Mouse (Mus musculus) left cerebral cortex, adult 2 months (tissue): ENCODE data around the gene Pcsk7. TPM values are rescaled to one million over a fixed set of nuclear protein-coding genes. Genes with fewer than 3 reads are reported as not detected.

Experiments used
- DNase-seq, 2 experiments: peaks; one replicate each; pipeline ENCODE4 v3.0.0; 2021 to 2022; ENCODE audit warnings: low spot score in 2 of 2, mixed read lengths in 1 of 2; ENCODE audit errors: extremely low spot score in 1 of 2
- H3K27ac ChIP-seq: fragments of 200-600 bp; 2 replicates; pipeline ENCODE4 v1.8.1; 2022
- H3K4me3 ChIP-seq: fragments of 200-600 bp; 2 replicates; pipeline ENCODE4 v1.8.1; 2022
- CTCF ChIP-seq: fragments of 200-600 bp; IDR thresholded peaks from 2 replicates; pipeline ENCODE4 v1.8.1; 2022; ENCODE audit warnings: antibody characterized with exemption, mild to moderate bottlenecking, moderate library complexity
- intact Hi-C: fragments of 180-260 bp; cut with DNase I; formaldehyde crosslinking; loops from one replicate; pipeline ENCODE4 v1.15.1; 2025
- microRNA-seq, 2 experiments: library from miRNA; unstranded; fragments of <30 nt; microRNA quantifications; one replicate each; pipeline ENCODE4 v1.2.0; 2021
- total RNA-seq, 2 experiments: library from RNA; stranded (reverse); gene quantifications; 2 replicates each; pipeline ENCODE4 v1.2.3; 2021

Pcsk7 gene
- total RNA-seq, 2 experiments from 2014 or later = 26.2 to 30.7 TPM

DNA sequence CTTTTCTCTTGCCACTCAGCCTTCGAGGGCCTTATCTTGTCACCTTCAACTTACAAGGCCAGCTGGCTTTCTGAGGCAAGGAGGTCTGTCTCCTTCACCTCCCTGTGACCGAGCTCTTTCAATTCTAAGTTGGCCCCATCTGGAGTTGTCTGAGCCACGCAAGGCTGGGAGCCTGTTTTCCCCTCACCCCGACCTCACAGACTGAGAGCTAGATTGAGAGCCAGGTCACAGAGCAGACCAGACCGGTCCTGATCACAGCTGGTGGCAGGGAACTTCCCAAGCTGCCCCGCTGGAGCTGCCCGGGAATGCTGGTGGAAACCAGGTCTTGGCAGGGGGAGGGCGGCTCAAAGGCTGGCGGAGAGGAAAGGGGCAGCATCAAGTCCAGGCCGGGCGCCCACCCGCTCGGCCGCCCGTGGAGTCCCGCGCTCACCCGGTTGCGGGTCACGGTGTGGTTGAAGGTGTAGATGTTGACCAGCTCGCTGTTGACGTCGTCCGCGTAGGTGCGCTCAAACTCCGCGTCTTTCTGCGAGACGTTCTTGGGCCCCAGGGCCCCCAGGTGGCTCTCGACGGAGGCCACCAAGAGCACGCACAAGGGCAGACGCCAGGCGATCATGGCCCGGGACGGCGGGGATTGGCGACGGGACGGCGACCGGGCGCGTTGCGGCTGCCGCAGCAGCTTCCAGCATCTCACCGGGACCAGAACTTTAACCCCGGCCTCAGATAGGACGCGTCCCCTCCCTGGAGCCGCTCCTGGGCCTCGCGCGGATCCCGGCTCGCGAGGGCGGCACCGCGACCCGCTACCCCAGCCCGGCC lies 48.2 kb downstream of the Pcsk7 start:
- DNase-seq = peak; percentile 46 to 48
- Histone ChIP-seq H3K4me3 (peak overlapping the region; percentile 92), H3K27ac (peak overlapping the region; percentile 97)
- intact Hi-C loops = loop anchor here (2.0 kb wide), 2 partner anchors 18 to 48 kb away; partner anchors contain the start of genes Pcsk7, Rnf214 and Tagln
- no peak for TF ChIP-seq CTCF

DNA sequence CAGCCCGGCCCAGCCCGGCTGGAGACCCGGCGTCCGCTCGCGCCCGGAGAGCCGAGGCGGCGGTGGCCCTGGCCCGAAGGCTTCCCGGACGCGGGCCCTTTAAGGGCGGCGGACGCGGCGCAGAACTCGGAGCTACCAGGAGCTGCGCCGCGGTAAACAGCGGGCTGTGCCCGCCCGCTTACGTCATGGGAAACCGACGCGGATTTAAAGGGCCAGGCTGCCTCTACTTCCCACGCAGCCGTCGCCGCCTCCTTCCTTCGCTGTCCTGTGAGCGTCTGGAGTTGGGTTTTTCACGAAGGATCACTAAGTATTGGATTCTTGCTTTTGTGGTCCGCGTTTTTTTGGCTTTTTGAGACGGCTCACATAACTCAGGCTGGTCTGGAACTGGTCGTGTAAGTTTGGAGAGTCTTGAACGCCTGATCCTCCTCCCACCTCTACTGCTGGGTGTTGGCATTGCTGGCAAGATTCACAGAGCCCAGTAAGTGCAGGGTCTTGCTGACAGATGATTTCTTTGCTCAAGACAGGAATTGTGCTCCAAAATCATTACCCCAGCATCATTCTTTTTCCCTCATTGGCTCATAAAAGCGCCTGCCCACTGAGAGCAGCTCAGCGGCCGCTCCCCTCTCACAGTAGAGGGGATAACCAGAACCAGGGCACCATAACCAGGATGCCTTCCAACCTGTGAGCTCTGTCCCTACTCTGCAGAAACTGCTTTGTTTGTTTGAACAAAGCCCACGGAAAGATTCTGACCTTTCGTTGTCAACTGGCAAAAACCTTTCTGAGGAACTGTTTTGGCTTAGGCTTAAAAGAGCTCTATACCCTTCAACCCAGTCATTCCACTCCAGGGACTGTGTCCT lies 49.0 kb downstream of the Pcsk7 start, which contains the start of gene Sidt2:
TSS of gene Sidt2 (minus strand) at position 152 of the 857 bp plus-strand sequence.
- H3K27ac ChIP-seq = peak within 1 kb of the TSS; percentile 97
- TF ChIP-seq CTCF = peak; percentile 3; the same call in 1 of the 2 replicates
- peak; percentile 89 for DNase-seq
- H3K4me3 ChIP-seq = peak within 1 kb of the TSS; percentile 92
- intact Hi-C loops = loop anchor here (2.0 kb wide), 2 partner anchors 19 to 49 kb away; partner anchors contain the start of genes Pcsk7, Rnf214 and Tagln

DNA sequence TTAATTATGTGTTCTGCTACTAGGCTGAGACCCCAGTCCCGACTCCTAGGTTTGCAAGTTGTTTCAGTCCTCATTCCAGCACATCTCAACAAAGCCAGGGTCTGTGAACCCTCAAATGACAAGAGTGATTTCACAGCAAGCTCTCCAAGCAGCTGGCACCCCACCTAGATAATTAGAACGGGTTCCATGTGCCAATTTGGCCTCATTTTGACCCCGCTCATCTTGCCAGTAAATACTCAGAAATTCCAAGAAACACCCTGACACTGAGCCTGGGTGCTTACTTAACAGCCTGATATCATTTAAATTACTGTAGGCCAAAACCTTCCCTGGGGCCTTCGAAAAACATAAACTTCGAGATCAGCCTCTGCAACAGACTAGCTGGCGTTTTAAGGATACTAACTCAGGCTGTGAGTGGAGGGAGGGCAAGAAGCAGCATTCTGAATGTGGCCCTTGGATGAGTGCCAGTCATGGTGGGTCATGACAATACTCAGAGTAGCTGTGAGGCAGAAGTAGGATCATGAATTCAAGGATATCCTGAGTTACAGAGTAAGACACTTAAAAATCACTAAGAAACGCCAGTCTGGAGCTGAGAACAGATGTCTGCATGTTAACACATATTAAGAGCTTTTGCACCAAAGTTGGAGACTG lies 51.9 kb downstream of the Pcsk7 start:
- DNase-seq = no peak
- H3K4me3 ChIP-seq = no peak overlapping the region
- peak overlapping the region; percentile 13; the same call in 1 of the 2 replicates for H3K27ac ChIP-seq
- no peak for TF ChIP-seq CTCF
- intact Hi-C loops = no loop called here

DNA sequence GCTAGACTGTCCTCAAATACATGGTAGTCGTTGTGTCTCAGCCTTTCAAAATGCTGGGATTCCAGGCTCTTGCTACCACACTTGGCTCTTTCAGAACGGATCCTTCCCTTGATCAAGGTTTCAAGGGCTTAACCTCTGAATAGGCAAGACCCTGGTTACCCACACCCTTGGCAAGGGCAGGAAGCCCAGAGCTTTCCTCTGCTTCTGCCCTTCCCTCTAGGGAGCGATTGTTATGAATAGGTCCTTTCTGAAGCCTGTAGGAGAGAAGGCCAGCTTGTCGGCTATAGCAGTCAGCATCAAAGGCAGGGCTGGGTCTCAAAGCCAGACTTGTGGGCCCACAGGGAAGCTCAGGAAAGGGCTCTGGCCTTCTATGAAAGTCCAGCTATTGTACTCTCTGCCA lies 52.6 kb downstream of the Pcsk7 start:
- TF ChIP-seq CTCF = no peak
- intact Hi-C loops = no loop called here
- H3K27ac ChIP-seq = peak overlapping the region; percentile 13; the same call in 1 of the 2 replicates

DNA sequence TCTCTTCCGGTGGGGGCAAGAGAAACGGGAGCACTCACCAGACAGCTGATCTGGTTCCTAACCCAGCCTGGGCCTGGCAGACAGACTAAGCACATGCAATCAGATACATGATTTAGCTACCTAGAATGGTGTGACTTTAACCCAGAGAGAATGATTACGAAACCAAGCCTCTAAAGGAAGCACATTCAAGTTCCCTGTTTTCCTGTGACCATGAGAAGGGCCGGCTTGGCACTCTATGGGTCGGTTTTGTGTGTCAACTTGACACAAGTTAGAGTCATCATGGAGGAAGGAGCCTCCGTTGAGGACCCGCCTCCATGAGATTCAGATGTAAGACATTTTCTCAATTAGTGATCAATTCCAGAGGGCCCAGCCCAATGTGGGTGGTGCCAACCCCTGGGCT lies 53.4 kb downstream of the Pcsk7 start:
- Histone ChIP-seq H3K27ac (peak overlapping the region; percentile 44; the same call in 1 of the 2 replicates), H3K4me3 (no peak overlapping the region)
- no peak for TF ChIP-seq CTCF
- DNase-seq = no peak
- intact Hi-C loops = no loop called here

More for the DNA sequence above, 52.6 kb downstream of the Pcsk7 start:
- DNase-seq = no peak
- no peak overlapping the region for H3K4me3 ChIP-seq

DNA sequence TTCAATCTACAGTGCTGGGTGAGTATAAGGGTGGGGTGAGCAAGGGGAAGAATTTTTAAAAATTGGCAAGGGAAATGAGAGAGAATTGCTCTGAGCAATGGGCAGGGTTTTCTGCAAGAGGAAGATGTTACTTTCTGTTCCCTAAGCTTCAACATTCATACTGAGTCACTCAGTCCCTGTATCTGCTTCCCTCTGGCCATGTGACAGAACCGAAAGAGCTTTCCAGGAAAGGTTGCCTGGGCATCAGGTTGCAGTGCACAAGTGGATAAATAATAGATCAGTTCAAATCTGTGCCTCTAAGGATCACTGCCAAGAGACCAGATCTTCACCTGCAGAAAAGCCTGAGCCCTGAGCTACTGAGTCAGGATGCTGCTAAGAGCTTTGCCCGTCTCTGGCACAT lies 55.6 kb downstream of the Pcsk7 start:
- no peak for TF ChIP-seq CTCF
- intact Hi-C loops = no loop called here
- H3K27ac ChIP-seq = no peak overlapping the region
- no peak overlapping the region for H3K4me3 ChIP-seq
- DNase-seq = no peak

DNA sequence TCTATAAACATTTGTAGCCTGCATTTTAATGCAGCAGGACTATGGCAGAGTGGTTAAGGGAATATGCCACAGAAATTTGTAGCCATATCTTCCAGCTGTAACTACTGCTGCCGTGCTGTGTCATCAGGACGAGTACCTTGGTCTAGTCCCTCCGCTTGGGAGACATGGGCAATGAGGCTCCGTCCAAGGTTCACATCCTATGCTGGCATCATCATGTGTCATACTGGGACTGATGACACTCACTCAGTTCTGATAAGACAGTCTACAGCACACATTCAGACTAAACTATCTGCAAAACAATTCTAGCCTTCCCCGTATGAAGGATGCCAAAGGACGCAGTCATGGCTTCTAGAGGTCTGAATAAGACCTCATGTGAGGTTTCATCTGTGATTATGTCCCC lies 57.3 kb downstream of the Pcsk7 start:
- intact Hi-C loops = no loop called here
- no peak for TF ChIP-seq CTCF
- no peak overlapping the region for H3K4me3 ChIP-seq
- DNase-seq = no peak
- no peak overlapping the region for H3K27ac ChIP-seq

DNA sequence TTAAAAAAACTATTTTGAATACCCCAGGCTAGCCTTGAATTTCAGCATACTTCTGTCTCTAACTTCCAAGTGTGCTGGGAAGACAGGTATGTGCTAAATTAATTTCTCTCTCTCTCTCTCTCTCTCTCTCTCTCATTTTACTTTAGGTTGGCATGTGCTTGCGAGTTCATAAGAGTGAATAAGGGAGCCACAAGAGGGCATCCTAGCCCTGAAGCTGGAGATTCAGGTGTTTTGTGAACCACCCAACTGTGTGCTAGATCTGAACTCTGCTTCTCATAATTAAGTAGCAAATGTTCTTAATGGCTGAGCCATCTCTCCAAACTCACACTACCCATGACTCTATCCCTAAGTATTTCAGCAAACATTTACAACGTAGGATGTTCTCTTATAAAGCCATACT lies 70.6 kb downstream of the Pcsk7 start:
- intact Hi-C loops = no loop called here
- H3K27ac ChIP-seq = no peak overlapping the region
- TF ChIP-seq CTCF = peak; percentile 23
- H3K4me3 ChIP-seq = no peak overlapping the region
- DNase-seq = no peak

Small RNA genes lying within 50 kb of the gene (microRNA-seq; reads per million reads assigned to microRNA genes)
- gene Mir7087 = 1.2 reads per million in 2 experiments

Other genes starting within 250 kb of the Pcsk7 start
- 10 to 100 TPM; 13.7 to 16.5 TPM for gene Cep164, start 77.8 kb upstream of the Pcsk7 start, total RNA-seq
- 10 to 100 TPM; 77.3 to 79.5 TPM for gene Bace1, start 67.9 kb upstream of the Pcsk7 start, total RNA-seq
- gene Rnf214, start 414 bp downstream of the Pcsk7 start, total RNA-seq = 10 to 100 TPM; 83.1 to 84.3 TPM
- gene Tagln, start 29.6 kb downstream of the Pcsk7 start, total RNA-seq = 10 to 100 TPM in 1 of 2 experiments, 1 to 10 TPM in 1; 9.6 to 11.8 TPM
- gene Sidt2, start 48.8 kb downstream of the Pcsk7 start, total RNA-seq = 10 to 100 TPM; 86.7 to 86.9 TPM
- 100 to 1,000 TPM; 193 to 215 TPM for gene Pafah1b2, start 106.2 kb downstream of the Pcsk7 start, total RNA-seq
- 100 to 1,000 TPM; 122 to 127 TPM for gene Sik3, start 106.3 kb downstream of the Pcsk7 start, total RNA-seq